Mouse (Mus musculus) right cerebral cortex, adult 2 months (tissue): ENCODE measurements at regions not wholly inside any gene's neighbourhood (a gene's known extent, or its start where the extent isn't known, plus 50 kb on each side); places are given as distances from the start of the nearest gene placed in this dataset.
"Not testable (repeated sequence)": the region's sequence is repeated elsewhere in the genome, so short reads cannot be mapped to it uniquely, and the experiment has no call there.

Experiments
- DNase-seq, 2 experiments: peaks; one replicate each; pipeline ENCODE4 v3.0.0; 2021 to 2022; ENCODE audit warnings: low spot score in 2 of 2

GRCm38 (mm10) chr14:27562564-27562963 lies 54.3 kb upstream of the Ccdc66 start:
- DNase-seq = not testable (repeated sequence)

- not testable (repeated sequence) for DNase-seq
Measured at GRCm38 (mm10) chr14:27561974-27562373, 53.7 kb upstream of the Ccdc66 start.

- peak; percentile 43 to 70 for DNase-seq
Measured at GRCm38 (mm10) chr14:27560434-27560833, 52.2 kb upstream of the Ccdc66 start.

DNA sequence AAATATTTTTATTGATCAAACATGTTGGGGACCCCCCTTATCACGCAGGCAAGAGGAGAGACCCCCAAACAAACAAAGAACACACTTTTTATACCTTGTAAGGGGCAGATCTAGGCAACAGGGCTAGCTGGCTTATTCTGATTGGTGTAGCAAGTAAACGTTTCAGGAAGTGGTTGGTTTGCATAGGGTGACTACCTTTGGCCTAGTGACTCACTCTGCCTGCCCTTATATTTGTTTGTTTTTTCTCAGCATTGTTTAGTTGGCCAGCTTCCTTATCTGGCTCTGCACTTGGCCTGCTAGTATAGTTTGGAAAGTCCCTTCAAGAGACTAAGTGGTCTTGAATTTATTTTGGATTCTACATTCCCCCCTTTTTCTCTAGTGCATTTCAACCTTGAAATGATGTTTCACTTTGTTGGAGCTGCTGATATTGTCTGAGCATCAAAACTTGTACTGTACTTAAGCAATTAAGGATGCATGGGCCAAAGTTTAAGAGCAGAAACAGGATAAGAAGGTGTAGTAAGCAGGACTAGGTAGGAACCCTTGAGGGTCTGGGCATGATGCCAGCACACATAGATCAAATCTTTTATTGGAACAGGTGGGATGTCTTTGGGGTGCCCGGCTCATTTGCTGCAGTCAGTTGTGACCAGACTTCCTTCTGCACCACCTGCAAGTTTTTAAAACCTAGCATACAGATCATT lies 50.7 kb upstream of the Ccdc66 start:
- DNase-seq = no peak
